Mouse (Mus musculus) CD4-positive, CD25-positive, alpha-beta regulatory T cell, adult 2 months (primary cell): ENCODE results near the gene Srrm1.
A peak's percentile ranks its signal among the peaks of the same experiment; 100 is the strongest.

Source experiments
- DNase-seq: peaks from one replicate; pipeline ENCODE4 v3.0.0-alpha.2; 2012; ENCODE audit warnings: low read depth, low spot score

Srrm1 gene

DNA sequence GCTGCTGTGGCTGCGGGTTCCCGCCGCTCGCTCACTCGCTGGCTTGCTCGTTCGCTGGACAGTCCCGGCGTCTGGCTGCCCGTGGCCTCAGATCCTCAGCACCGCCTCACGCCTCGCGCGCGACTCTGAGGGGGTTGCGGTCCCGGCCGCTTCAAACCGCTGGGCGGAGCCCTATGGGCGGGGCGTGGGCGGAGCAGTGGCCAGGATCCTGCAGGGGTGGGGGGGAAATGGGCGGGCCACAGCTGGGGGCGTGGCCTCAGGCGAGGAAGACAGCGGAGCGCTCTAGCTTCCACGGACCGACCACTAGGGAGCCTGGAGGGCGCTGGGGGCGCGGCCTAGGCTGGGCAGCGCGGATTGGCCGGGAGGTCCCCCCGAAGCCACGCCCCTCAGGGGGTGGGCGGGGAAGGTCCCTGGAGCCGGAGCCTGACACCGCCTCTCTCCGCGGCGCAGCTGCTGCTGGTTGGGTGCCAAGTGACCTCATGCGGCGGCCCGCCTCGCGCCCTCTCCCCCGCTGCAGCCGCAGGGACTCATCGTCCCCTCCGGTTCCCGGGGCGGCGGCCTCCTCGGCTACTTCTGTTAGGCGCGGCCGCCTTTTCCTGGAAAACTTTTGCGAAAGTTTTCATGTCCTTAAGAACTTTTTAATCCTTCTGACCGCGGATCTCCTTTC lies 80.3 kb downstream of the Srrm1 start, which contains the start of gene Clic4:
Gene Clic4 (minus strand): TSS at position 175 of the 667 bp plus-strand sequence.
- peak; percentile 100 for DNase-seq

DNA sequence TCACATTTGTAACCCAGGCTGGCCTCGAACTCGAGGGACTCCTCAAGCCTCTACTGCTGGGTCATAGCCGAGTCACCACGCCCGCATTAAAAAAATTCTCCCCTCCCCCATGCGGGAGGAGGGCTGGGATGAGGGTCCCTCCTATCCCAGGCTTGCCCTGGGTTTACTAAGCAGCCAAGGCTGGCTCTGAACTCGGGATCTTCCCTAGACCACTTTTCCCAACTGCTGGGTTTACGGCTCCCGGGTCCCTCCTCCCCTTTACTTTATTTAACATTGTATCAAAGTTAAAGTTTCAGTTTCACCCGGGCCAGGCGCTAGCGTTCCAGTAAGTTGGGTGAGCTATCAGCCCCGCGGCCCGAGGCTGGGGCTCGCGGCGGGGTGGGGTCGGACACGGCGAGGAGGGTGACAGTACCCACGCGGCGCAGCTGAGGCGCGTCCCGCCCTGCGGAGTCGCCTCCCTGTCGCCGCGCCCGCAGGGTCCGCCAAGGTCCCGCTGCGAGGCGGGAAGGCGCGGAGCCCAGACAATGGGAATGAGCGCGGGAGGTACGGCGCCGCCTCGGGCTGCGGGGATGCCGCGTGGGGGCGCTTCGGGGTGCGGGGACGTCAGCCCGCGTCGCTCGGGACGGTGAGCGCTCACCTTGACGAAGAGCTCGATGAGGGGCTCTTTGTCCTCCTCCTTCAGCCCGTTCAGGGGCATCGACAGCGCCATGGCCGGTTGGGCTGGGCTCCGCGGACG lies 81.1 kb downstream of the Srrm1 start:
- DNase-seq: peak; percentile 70

DNA sequence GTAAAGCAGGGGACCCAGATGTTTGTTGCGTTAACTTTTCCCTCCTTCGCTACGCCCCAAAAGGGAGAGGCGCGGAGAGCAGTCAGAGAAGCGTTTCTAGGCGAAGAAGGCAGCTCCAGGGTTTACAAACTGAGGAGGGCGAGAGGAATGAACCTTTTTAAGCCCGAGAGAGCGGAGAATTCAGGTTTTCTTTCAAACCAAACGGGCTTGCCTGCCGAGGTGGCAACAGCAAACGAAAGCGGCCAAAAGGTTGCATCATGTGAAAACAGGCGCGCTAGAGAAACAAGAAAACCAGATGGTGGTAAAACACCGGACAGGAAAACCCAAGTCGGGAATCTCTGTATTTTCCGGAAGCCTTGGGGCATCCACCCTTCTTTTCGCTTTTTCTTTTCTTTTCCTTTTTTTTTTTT lies 81.7 kb downstream of the Srrm1 start:
- peak; percentile 45 for DNase-seq
